Mouse (Mus musculus): ENCODE results near the gene Palld.

DNA sequence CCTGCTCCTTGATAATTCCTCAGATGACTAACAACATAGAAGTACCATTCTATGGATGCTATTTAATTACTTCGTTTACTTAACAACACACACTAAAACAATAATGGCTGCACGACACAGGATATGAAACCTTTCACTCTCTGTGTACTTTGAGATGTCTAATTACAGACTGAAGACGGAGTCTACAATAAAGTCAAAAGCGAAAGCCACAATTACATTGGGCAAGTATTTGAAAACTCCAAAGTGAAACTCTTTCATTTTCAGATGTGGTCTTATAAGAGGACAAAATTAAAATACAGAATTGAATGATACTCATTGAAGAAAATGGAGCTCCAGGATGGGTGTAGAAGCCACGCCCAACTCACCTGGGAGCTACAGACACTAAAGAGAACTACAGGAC lies 321.2 kb downstream of the Palld start:
- no peak for TF ChIP-seq POLR2AphosphoS2 (IDR thresholded peaks at IDR 0.05; ENCODE audit: low read depth, low read length)
- TF ChIP-seq MAX (IDR thresholded peaks at IDR 0.05; ENCODE audit: low read length), result no peak
- TF ChIP-seq POLR2A (IDR thresholded peaks at IDR 0.05; ENCODE audit: low read depth, low read length), result no peak
- no peak for TF ChIP-seq SIN3A (IDR thresholded peaks at IDR 0.05; ENCODE audit: low read length)
- no peak for TF ChIP-seq CTCF (conservative IDR thresholded peaks at IDR 0.05 in 1 of 2, IDR thresholded peaks at IDR 0.05 in 1 of 2; ENCODE audit: low read depth in 2 of 2, low read length in 2 of 2)
- TF ChIP-seq ZC3H11A (IDR thresholded peaks at IDR 0.05; ENCODE audit: low read depth, low read length), result no peak
- TF ChIP-seq TCF12 (IDR thresholded peaks at IDR 0.05; ENCODE audit: low read depth, low read length), result no peak
- no peak for TF ChIP-seq ZMIZ1 (IDR thresholded peaks at IDR 0.05; ENCODE audit: low read depth, low read length)
- TF ChIP-seq JUND (conservative IDR thresholded peaks at IDR 0.05; ENCODE audit: low read depth, low read length), result no peak
- no peak for TF ChIP-seq MEF2A (IDR thresholded peaks at IDR 0.05; ENCODE audit: borderline replicate concordance, low read depth, low read length)
- TF ChIP-seq EP300 (IDR thresholded peaks at IDR 0.05; ENCODE audit: low read length), result no peak
